Mouse (Mus musculus) C2C12 (cell line): Measurements from ENCODE around the gene Igsf3.

Source experiments
- CTCF ChIP-seq: IDR thresholded peaks from one replicate; pipeline ENCODE4 v1.5.1; 2011; ENCODE audit not compliant: control insufficient read depth, insufficient read depth, insufficient read length
- MAX ChIP-seq: IDR thresholded peaks from one replicate; pipeline ENCODE4 v1.6.1; 2011; ENCODE audit warnings: mild to moderate bottlenecking, control low read depth
- MYOG ChIP-seq: IDR thresholded peaks from one replicate; pipeline ENCODE4 v1.6.1; 2011; ENCODE audit not compliant: control insufficient read depth, insufficient read length; ENCODE audit errors: extremely low read depth
- USF1 ChIP-seq: IDR thresholded peaks from one replicate; pipeline ENCODE4 v1.6.1; 2011; ENCODE audit warnings: low read depth, mild to moderate bottlenecking, control low read depth, moderate library complexity

- TF ChIP-seq CTCF (no peak), USF1 (no peak), MYOG (no peak), MAX (no peak)
These were observed 28.6 kb downstream of the Igsf3 start for GRCm38 (mm10) chr3:101405495-101405894.
